Mouse (Mus musculus): Measurements from ENCODE around the gene Slc38a4. TPM values are rescaled to one million over a fixed set of nuclear protein-coding genes. Genes with fewer than 3 reads are reported as not detected.

Gene Slc38a4
- polyA plus RNA-seq, 1 experiment from 2014 or later = 88.4 TPM

DNA sequence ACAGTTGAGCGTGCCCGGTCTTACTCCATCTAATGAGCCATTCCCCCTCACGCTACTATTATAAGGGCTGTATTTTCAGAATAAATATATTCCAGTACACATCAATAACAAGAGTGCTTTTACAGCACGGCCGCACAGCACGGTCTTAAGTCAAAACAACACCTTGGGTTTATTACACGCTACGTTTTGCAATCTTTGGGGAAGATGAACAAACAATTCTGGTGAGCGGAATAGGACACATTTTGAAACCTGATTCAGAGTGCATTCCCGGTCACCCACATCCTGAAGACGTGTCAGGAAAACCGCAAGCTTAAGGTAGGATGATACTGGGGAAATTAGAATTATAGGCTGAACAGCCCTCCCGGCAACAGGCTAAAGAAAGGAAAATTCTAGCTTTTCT is 11.8 kb downstream of the Slc38a4 start:
- Histone ChIP-seq H3K9ac (ENCODE audit: low read depth, low read length) (no peak overlapping the region), H3K27ac (ENCODE audit: low read depth, low read length) (no peak overlapping the region), H3K4me2 (replicated peaks; ENCODE audit: low read depth, low read length) (no peak overlapping the region), H3K36me3 (ENCODE audit: control insufficient read depth, insufficient read depth, low read length) (no peaks in the 10 kb centered on the region), H3K9me3 (ENCODE audit: control insufficient read depth, low read length) (no peaks in the 10 kb centered on the region), H3K4me1 (ENCODE audit: control insufficient read depth, insufficient read depth, low read length) (no peaks in the 10 kb centered on the region; the same call in 1 of the 2 replicates), H3K4me3 (ENCODE audit: low read length) (no peak overlapping the region), H3K27me3 (ENCODE audit: control insufficient read depth, insufficient read depth, low read length) (no peaks in the 10 kb centered on the region)
- ATAC-seq (ENCODE audit: low FRiP score, low TSS enrichment) = no peak
- WGBS = 81% methylated on average over 13 of the region's 13 CpGs

DNA sequence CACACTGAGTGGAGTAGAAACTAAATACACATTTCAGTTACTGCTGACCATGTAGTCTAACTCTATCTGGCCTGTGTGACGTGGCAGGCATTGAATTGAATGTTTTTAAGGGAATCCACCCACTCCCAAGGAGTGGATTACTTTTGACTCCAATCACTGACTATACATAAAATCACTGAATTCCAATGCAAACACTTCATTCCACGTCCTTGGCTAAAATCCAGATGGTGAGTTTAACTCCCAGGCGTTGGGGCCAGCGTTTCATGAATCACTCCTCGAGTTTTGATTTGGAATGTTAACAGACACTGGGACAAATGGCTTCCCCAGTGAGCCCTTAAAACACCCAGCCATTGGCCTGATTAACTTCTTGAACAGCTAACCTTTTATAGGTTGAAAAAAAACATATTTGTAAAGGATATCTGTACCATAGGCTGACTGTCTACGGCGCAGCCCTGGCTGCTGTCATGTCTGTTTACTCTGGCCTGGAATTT is 13.7 kb downstream of the Slc38a4 start:
- no peaks in the 10 kb centered on the region for H3K36me3 ChIP-seq (ENCODE audit: control insufficient read depth, insufficient read depth, low read length)
- no peaks in the 10 kb centered on the region for H3K27me3 ChIP-seq (ENCODE audit: control insufficient read depth, insufficient read depth, low read length)
- peak; percentile 68 for ATAC-seq (ENCODE audit: low FRiP score, low TSS enrichment)
- 39% methylated on average over 7 of the region's 7 CpGs for WGBS
- peak overlapping the region; percentile 67 for H3K27ac ChIP-seq (ENCODE audit: low read depth, low read length)
- no peak overlapping the region for H3K4me2 ChIP-seq (replicated peaks; ENCODE audit: low read depth, low read length)
- H3K4me3 ChIP-seq (ENCODE audit: low read length) = no peak overlapping the region
- H3K4me1 ChIP-seq (ENCODE audit: control insufficient read depth, insufficient read depth, low read length) = no peaks in the 10 kb centered on the region; the same call in 1 of the 2 replicates
- no peak overlapping the region for H3K9ac ChIP-seq (ENCODE audit: low read depth, low read length)
- no peaks in the 10 kb centered on the region for H3K9me3 ChIP-seq (ENCODE audit: control insufficient read depth, low read length)

DNA sequence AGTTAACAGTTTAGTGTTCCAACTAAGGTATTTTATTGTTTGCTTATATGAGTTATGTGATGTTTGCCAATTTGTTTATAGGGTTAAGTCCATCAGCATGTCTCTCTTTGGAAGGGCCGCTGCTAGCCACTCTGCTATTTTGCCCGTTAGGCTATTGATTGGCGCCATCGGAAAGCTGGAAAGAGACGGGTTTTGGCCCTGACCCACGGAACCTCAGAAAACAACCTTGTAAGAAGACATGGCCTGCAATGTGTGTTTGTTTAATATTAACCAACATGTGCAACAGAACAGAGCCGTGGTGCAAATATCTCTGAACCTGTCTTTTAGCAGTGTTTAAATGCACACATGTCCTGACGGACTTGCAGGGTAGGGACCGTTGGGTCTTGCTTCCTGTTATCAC is 14.6 kb downstream of the Slc38a4 start:
- H3K27ac ChIP-seq (ENCODE audit: low read depth, low read length) = peak overlapping the region; percentile 67
- no peak for ATAC-seq (ENCODE audit: low FRiP score, low TSS enrichment)
- H3K4me2 ChIP-seq (replicated peaks; ENCODE audit: low read depth, low read length) = no peak overlapping the region
- H3K9me3 ChIP-seq (ENCODE audit: control insufficient read depth, low read length) = no peaks in the 10 kb centered on the region
- H3K36me3 ChIP-seq (ENCODE audit: control insufficient read depth, insufficient read depth, low read length) = no peaks in the 10 kb centered on the region
- no peak overlapping the region for H3K4me3 ChIP-seq (ENCODE audit: low read length)
- H3K27me3 ChIP-seq (ENCODE audit: control insufficient read depth, insufficient read depth, low read length) = no peaks in the 10 kb centered on the region
- H3K9ac ChIP-seq (ENCODE audit: low read depth, low read length) = no peak overlapping the region
- H3K4me1 ChIP-seq (ENCODE audit: control insufficient read depth, insufficient read depth, low read length) = no peaks in the 10 kb centered on the region; the same call in 1 of the 2 replicates
- WGBS = 80% methylated on average over 9 of the region's 9 CpGs

DNA sequence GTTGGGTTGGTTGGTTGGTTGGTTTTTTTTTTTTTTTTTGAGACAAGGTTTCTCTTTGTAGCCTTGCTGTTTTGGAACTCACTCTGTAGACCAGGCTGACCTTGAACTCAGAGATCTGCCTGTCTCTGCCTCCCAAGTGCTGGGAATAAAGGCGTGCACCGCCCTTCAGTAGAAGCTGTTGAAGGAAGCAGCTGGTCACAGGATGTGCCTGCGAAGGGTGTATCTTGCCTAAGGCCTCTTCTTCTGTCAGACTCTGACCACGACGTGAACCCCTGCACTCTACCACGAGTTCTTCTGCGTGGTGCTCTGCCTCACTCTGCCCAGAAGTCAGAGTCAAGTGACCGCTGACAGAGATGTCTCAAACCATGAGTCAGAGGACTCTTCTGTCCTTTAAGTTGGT is 18.0 kb downstream of the Slc38a4 start:
- Histone ChIP-seq H3K4me1 (ENCODE audit: control insufficient read depth, insufficient read depth, low read length) (peaks cover 5% of the 10 kb centered on the region), H3K9ac (ENCODE audit: low read depth, low read length) (no peak overlapping the region), H3K36me3 (ENCODE audit: control insufficient read depth, insufficient read depth, low read length) (no peaks in the 10 kb centered on the region), H3K27ac (ENCODE audit: low read depth, low read length) (no peak overlapping the region), H3K27me3 (ENCODE audit: control insufficient read depth, insufficient read depth, low read length) (no peaks in the 10 kb centered on the region), H3K9me3 (ENCODE audit: control insufficient read depth, low read length) (no peaks in the 10 kb centered on the region), H3K4me3 (ENCODE audit: low read length) (no peak overlapping the region), H3K4me2 (replicated peaks; ENCODE audit: low read depth, low read length) (no peak overlapping the region)
- WGBS = 91% methylated on average over 8 of the region's 8 CpGs
- no peak for ATAC-seq (ENCODE audit: low FRiP score, low TSS enrichment)

GRCm38 (mm10) chr15:97035892-97036291 is 19.9 kb downstream of the Slc38a4 start:
- no peak for ATAC-seq (ENCODE audit: low FRiP score, low TSS enrichment)
- Histone ChIP-seq H3K4me2 (replicated peaks; ENCODE audit: low read depth, low read length) (no peak overlapping the region), H3K9ac (ENCODE audit: low read depth, low read length) (no peak overlapping the region), H3K27ac (ENCODE audit: low read depth, low read length) (no peak overlapping the region), H3K4me1 (ENCODE audit: control insufficient read depth, insufficient read depth, low read length) (peaks cover 5% of the 10 kb centered on the region), H3K4me3 (ENCODE audit: low read length) (no peak overlapping the region), H3K9me3 (ENCODE audit: control insufficient read depth, low read length) (no peaks in the 10 kb centered on the region), H3K27me3 (ENCODE audit: control insufficient read depth, insufficient read depth, low read length) (no peaks in the 10 kb centered on the region), H3K36me3 (ENCODE audit: control insufficient read depth, insufficient read depth, low read length) (no peaks in the 10 kb centered on the region)
- 81% methylated on average over 6 of the region's 6 CpGs for WGBS

GRCm38 (mm10) chr15:97033485-97033991 is 22.2 kb downstream of the Slc38a4 start:
- no peak overlapping the region for H3K27ac ChIP-seq (ENCODE audit: low read depth, low read length)
- ATAC-seq (ENCODE audit: low FRiP score, low TSS enrichment) = peak; percentile 64
- no peaks in the 10 kb centered on the region for H3K27me3 ChIP-seq (ENCODE audit: control insufficient read depth, insufficient read depth, low read length)
- no peak overlapping the region for H3K4me2 ChIP-seq (replicated peaks; ENCODE audit: low read depth, low read length)
- no peak overlapping the region for H3K9ac ChIP-seq (ENCODE audit: low read depth, low read length)
- H3K4me1 ChIP-seq (ENCODE audit: control insufficient read depth, insufficient read depth, low read length) = peaks cover 8% of the 10 kb centered on the region
- no peak overlapping the region for H3K4me3 ChIP-seq (ENCODE audit: low read length)
- no peaks in the 10 kb centered on the region for H3K36me3 ChIP-seq (ENCODE audit: control insufficient read depth, insufficient read depth, low read length)
- 25% methylated on average over 9 of the region's 9 CpGs for WGBS
- H3K9me3 ChIP-seq (ENCODE audit: control insufficient read depth, low read length) = no peaks in the 10 kb centered on the region

DNA sequence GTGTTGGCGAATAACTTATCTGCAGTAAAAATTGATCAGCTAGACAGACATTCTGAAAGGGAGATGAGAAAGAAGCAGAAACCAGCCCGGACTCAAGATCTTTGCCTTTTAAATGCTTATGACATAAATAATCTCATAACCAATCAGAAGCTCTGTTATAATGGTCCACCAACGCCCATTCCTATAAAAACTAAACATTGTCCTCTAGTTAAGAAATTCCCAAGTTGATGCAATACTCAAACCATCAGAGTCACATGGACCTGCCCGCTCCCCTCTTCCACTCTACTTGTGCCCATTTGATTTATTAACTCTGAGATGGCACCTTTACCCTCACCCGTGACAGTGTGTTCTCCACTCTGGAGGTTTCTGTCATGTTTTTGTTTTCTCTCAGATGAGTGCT is 23.9 kb downstream of the Slc38a4 start:
- no peak overlapping the region for H3K9ac ChIP-seq (ENCODE audit: low read depth, low read length)
- no peak overlapping the region for H3K4me2 ChIP-seq (replicated peaks; ENCODE audit: low read depth, low read length)
- WGBS = 64% methylated on average over 5 of the region's 5 CpGs
- no peaks in the 10 kb centered on the region for H3K9me3 ChIP-seq (ENCODE audit: control insufficient read depth, low read length)
- H3K36me3 ChIP-seq (ENCODE audit: control insufficient read depth, insufficient read depth, low read length) = no peaks in the 10 kb centered on the region
- no peak overlapping the region for H3K27ac ChIP-seq (ENCODE audit: low read depth, low read length)
- no peak for ATAC-seq (ENCODE audit: low FRiP score, low TSS enrichment)
- H3K4me3 ChIP-seq (ENCODE audit: low read length) = no peak overlapping the region
- H3K4me1 ChIP-seq (ENCODE audit: control insufficient read depth, insufficient read depth, low read length) = peaks cover 8% of the 10 kb centered on the region
- no peaks in the 10 kb centered on the region for H3K27me3 ChIP-seq (ENCODE audit: control insufficient read depth, insufficient read depth, low read length)

GRCm38 (mm10) chr15:97030984-97031492 is 24.7 kb downstream of the Slc38a4 start:
- Histone ChIP-seq H3K9ac (ENCODE audit: low read depth, low read length) (no peak overlapping the region), H3K36me3 (ENCODE audit: control insufficient read depth, insufficient read depth, low read length) (no peaks in the 10 kb centered on the region), H3K27ac (ENCODE audit: low read depth, low read length) (no peak overlapping the region), H3K9me3 (ENCODE audit: control insufficient read depth, low read length) (no peaks in the 10 kb centered on the region), H3K4me3 (ENCODE audit: low read length) (no peak overlapping the region), H3K27me3 (ENCODE audit: control insufficient read depth, insufficient read depth, low read length) (no peaks in the 10 kb centered on the region), H3K4me2 (replicated peaks; ENCODE audit: low read depth, low read length) (no peak overlapping the region), H3K4me1 (ENCODE audit: control insufficient read depth, insufficient read depth, low read length) (peaks cover 8% of the 10 kb centered on the region)
- 77% methylated on average over 10 of the region's 10 CpGs for WGBS
- no peak for ATAC-seq (ENCODE audit: low FRiP score, low TSS enrichment)

GRCm38 (mm10) chr15:97030136-97030535 is 25.6 kb downstream of the Slc38a4 start:
- H3K36me3 ChIP-seq (ENCODE audit: control insufficient read depth, insufficient read depth, low read length) = no peaks in the 10 kb centered on the region
- peaks cover 8% of the 10 kb centered on the region for H3K4me1 ChIP-seq (ENCODE audit: control insufficient read depth, insufficient read depth, low read length)
- no peak overlapping the region for H3K27ac ChIP-seq (ENCODE audit: low read depth, low read length)
- WGBS = 97% methylated on average over 4 of the region's 4 CpGs
- no peak overlapping the region for H3K4me3 ChIP-seq (ENCODE audit: low read length)
- H3K9me3 ChIP-seq (ENCODE audit: control insufficient read depth, low read length) = no peaks in the 10 kb centered on the region
- H3K4me2 ChIP-seq (replicated peaks; ENCODE audit: low read depth, low read length) = no peak overlapping the region
- no peaks in the 10 kb centered on the region for H3K27me3 ChIP-seq (ENCODE audit: control insufficient read depth, insufficient read depth, low read length)
- H3K9ac ChIP-seq (ENCODE audit: low read depth, low read length) = no peak overlapping the region
- ATAC-seq (ENCODE audit: low FRiP score, low TSS enrichment) = no peak
